Mouse (Mus musculus) yolk sac, embryonic 10.5 days (tissue): ENCODE data around the gene Ifnab.

ENCODE experiments used
- DNase-seq: peaks from one replicate; pipeline ENCODE4 v3.0.0-alpha.2; 2017; ENCODE audit warnings: low spot score

Gene Ifnab

DNA sequence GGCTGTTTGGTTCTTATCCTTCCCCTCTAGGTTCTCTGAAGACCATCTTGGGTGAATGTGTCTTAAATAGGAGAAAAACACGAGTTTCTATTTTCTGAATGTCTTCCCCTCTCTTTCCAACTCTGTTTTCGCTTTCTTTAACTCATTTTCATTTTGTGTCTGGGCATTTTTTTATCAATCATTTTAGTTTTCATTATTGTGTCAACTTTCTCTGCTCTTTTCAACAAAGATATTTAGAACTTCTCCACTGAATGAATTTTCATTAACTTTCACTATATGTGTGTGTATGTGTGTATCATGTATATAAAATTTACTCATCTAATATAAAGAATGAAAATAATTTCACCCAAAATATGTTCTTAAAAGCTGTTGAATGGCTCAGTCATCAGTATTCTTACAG lies at the start of gene Ifnab:
Gene Ifnab (minus strand): TSS at position 101 of the 400 bp plus-strand sequence.
- no peak for DNase-seq

DNA sequence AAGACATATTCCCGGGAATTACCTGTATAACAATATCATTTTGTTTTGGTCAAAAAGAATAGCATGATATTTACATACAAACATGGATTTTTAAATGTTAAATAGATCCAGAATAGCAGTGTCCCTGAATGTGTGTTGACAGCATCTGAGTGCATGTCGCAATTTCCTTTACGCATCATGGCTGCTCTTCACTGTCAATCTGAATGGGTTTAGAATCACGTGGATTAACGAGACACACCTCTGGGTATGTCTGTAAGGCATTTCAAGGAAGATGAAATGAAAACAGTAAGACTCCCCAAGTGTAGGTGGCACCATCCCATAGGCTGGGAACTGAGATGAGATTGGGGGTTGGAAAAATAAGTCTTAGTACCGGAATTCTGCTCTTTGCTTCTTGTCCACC lies 47.9 kb upstream of the Ifnab start:
- DNase-seq = no peak

DNA sequence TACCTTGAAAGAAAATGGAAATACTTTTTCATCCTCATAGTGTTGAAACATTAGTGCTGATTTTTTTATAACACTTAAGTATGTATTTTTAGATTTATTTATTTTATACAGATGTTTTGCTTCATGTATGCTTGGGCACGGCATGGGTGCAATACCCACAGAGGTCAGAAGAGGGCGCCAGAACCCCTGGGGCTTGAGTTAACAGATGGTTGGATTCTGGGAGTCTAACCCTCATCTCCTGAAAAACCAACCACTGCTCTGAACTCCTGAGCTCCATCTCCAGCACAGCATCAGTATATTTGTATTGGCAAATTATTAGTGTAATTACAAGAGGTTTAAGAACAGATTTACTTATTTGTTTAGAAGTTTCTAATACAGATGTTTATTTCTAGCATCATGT lies 47.3 kb upstream of the Ifnab start:
- DNase-seq = no peak

DNA sequence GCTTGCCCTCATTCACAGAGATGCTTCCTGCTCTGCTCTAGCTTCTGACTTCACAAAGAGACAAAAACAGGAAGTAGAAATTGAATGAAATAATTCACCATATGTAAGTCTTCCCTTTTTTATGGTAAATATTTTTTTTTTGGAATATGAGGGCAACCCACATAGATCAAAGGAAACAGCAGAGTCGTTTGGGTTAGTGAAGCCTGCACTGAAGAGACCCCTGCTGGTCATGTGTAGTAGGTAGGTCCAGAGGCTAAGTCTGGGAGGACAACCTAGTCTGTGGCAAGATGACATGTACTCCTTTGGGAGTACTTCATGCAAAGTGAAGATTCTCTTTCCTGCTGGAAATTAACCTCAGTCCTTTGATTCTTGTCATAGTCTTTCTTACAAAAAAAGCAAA lies 36.2 kb upstream of the Ifnab start:
- DNase-seq = no peak

DNA sequence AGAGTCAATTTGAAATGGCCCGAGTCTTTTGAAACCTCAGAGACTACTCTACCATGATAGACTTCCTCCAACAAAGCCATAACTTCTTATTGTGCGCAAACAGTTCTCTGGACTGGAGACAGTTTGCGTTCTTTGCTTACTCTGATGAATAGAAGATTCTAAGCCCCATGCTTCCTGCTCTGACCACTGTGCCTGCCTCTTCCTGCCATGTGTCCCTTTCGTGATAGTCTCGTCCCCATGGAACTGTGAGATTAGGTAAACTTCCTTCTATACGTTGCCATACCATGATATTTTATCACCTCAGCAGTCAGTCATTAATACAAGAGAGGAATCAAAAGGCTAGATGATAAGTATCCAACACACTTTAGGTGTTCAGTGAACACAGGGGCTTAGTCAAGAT lies 35.6 kb upstream of the Ifnab start:
- DNase-seq = no peak

DNA sequence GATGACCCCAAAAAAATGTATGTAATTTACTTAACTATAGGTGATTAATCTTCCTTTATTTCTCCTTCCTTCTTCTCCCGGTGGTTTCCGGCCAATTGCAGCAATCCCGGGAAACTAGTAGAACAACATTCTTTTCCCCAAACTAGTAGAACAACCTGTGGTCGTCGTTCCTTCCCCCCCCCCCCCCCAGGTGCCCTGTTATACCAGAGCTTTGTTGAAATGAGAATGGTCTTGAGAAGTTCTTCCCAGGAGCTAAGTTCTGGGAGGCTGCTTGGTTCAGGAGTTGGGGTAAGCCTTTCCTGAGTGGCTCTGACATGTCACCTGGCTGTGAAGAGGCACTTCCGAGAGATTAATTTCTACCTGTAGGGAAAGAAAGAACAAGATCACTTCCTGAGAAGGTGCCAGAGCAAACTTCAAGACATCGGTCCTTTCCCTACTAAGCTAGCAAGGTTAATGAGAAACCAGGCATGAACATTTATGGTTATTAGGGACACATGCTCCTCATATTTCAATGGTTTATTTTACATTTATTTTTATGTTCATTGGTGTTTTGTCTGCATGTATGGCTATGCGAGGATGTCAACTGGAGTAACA lies 32.4 kb upstream of the Ifnab start:
- DNase-seq = no peak

DNA sequence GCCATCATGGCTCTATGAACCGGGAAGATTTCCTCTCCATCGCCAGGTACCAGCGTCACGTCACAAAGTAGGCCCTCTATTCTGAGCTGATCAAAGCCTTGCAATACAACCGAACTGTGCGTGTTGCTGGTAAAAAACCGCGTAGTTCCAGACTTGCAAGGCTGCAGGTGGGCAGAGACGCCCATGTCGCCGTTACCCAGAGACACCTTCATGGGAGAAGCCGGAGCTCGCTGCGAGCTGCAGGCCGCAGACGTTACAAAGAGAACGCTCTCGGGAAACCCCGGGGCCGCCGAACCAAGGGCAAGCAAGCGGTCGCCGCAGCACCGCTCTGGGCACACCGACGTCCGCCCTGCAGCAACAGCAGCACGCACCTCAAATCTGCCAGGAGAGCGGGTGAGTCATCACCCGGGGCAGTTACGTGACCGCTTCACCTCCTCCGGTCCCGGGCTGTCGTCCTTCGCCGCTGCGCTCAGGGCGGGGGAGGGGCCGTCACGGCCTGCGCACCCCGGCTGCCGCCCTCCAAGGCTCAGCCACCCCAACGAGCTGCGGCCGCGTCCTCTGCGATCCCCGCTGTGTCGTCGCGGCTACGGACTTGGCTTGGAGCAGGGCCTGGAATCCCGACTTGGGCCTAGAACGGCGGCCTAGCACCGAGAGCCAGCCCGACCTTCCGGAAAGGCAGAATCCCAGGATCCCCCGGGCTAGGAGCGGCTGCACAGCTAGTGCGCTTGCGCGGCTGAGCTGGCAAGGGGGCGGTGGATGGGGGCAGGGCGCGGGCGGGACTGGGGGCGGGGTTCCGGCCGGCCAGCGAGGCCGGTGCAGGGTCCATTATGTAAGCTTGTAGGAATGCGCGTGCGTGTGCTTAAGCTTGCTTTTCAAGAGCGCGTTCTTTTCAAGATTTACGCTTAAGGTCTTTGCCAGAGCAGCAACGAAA lies 30.9 kb upstream of the Ifnab start, which contains the start of the genes Gm26566 and Klhl9:
Gene Gm26566 (plus strand): TSS at position 15 of the 931 bp plus-strand sequence.
Gene Klhl9 (minus strand): TSS at position 675 of the 931 bp plus-strand sequence.
- DNase-seq = peak; percentile 97

DNA sequence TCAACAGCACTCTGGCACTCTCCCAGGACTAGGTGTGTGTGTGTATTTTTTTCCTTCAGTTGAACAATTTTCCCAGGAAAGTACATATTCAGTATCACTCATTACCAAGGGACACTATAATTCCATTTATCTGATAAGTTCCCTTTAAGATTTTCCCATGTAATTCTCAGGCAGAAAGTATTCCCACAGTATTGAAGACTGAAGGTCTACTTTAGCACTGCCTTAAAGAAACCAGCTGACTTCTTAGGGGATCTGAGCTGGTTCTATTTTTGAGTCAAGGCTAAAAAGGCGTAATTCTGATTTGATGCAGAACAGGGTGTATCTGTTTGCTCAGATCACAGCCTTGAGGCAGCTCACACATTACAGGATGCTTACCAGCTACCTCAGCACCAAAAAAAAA lies 27.6 kb upstream of the Ifnab start:
- no peak for DNase-seq

DNA sequence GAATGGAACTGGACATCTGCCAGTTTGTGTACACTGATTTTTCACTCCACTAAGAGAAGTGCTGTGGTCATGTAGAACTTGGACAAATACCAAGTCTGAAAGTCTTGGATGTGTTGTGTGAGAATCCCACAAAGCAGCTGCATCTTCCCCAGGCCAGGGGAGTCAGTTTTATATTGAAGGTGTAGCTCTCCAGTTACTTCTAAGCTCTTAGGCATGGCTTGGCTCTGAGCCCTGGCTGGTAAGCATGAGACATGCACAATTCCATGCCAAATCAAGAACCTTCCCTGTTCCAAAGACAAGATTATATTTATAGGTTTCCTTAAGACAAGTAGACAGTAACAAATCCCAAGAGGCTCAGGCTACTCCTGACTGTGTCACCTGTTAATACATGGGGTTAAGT lies 23.9 kb upstream of the Ifnab start:
- no peak for DNase-seq

DNA sequence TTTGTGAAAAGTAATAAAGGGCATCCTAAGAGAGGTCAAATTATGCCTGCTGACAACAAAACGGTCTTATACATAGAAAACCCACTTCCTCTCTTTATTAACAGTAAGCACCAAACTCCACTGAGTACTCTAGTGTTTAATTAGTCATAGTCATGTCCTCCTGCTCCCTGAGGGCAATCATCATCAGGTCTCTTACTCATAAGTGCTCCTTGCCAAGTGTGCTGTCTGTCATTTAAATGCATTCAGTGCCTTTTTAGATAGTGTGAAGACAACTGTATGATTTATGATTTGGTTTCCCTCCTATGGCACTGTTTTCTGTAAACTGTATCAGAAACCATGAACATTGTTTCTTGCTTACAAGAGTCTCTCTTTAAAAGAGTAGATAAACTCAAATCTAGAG lies 23.1 kb upstream of the Ifnab start:
- no peak for DNase-seq

DNA sequence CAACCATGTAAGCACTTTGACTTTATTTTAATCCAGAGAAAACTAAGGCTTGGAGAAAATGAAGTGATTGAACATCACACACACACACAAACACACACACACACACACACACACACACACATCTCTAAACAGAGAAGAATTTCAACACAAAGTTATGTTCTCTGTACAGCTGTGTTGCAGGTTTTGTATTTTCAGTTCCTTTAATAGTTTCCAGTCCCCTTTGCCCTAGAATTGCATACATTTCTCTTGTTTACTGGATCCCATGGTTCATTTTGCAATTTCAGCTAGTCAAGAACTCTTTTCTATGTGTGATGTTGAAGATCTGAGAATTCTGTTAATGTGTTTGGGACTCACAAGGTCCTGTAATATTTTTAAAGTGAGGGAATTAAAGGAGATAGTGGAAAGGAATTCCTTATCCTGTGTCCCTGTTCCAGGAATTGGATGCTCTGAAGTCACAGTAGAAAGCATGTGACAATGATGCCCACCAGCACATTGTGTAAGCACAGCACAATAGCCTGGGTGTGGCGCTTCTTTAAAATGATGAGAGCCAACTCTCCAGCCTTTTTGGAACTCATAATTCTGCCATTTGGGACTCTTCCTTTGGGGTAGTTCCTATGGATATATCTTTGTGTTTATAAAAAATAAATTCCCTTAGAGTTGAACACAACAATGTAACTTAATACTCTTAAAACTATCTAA lies 16.1 kb upstream of the Ifnab start:
- DNase-seq = no peak

DNA sequence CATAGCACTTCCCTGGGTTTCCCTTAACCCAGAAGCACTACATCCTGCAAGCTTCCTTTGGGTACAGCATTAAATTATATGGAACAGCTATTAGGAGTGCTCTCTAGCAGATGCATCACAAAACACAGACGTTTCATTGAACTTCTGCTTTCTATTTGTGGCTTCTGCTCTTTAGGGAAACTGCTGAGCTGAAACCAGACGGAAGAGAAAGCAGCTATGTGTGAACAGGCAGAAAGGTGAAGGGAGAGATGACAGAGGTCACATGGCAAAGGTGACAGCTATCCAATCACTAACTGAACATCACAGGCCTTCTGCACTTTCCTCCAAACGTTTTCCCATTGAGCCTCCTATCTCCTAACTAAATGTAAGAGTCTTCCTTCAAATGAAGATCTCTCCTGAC lies 14.8 kb upstream of the Ifnab start:
- no peak for DNase-seq

DNA sequence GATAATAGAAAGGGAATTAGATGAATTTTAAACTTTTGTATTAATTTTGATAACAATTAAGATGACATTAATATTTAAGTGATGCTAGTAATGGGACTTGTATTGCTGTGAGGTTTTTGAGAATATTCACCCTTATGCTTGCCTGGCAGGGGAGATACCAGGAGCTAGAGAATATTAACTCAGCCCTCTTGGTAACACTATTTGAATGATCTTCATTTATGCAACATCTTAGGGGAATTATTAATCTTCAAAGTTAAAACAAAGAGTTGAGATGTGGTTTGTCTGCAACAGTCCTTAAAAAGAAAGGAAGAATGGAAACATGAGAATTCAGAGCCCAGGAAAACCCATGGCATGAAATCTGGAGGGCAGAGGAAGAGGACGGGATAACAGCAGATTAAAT lies 8.1 kb upstream of the Ifnab start:
- no peak for DNase-seq

DNA sequence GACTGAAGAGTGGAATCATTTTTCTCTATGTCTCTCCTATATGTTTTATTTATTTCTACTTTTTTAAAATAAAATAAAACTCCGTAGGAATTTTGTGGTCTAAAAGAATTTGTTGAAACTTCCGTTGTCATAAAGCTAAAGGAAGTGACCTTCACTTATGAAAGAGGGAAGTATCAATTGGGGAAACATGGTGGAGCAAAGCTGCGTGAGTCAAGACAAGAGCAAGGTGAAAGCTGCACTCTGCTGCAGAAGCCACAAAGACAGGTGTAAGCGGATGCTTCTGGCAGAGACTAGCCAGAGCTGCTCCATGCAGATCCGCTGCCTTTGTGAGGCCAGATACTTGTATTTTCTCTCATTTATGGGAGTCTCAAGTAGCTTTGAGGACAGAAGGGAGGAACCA lies 7.6 kb upstream of the Ifnab start:
- DNase-seq = no peak

DNA sequence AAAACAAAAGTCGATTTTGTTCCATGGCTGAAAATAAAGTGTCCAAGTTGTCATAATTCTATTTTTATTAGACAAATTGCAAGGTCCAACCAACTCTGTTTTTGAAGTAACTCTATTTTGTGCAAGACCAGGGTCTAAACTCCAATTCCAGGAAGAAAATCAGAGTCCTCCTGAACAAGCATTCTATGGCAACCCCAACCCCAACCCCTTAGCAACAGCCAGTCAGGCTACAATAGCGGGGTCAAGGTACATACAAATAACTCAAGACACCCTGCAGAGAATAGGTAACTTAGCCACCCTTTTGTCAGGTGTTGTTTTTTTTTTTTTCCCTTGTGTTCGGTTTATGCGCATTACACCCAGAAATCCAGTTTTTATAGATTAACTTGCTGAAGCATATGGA lies 6.6 kb upstream of the Ifnab start:
- peak; percentile 64 for DNase-seq

DNA sequence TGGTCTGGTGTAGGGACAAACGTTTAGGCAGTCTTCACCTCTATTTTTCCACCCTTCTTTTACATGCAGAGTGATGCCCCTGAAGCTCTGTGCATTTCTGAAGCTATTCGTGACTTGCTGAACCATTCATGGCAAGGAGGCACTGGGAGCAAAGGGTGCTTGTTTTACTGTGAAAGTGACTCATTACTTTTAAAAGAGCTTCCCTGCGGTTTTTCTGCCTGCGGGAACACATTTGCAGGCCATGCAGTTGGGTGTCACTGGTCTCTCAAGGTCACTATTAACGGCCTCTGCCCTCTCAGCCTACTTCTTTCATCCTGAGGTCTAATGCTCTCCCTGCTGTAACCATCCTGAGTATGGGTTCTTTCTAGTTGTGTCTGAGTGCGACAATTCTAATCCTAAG lies 5.9 kb upstream of the Ifnab start:
- peak; percentile 25 for DNase-seq

DNA sequence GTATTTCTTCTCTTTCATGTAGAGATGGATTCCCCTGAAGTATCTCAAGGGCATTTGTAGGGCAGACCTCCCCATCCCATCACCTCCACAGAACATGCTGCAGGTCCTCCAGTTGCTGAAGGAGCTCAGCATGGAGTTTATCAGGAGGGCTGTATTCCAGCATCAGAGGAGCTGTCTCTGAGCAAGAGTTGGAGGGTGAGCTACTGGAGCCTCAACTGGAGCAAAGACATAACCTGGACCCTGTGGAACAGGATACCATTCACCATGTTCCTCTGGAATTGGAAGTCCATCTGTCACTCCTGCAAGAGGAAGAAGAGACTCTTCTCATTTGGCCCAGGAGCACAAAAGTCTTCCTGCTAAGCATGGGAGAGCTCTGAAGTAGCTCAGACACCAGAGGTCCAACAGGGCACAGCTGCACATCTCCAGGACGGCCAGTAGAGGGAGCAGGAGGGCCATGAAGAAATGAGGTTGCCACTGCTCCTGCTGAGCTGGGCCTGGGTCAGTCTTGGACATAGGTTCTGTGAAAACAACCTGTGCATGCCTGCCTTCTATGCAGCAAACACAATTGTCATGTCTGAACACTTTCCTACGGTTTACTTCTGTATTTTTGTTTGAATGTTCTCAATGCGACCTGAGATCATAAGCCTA lies 5.2 kb upstream of the Ifnab start:
- peak; percentile 70 for DNase-seq

DNA sequence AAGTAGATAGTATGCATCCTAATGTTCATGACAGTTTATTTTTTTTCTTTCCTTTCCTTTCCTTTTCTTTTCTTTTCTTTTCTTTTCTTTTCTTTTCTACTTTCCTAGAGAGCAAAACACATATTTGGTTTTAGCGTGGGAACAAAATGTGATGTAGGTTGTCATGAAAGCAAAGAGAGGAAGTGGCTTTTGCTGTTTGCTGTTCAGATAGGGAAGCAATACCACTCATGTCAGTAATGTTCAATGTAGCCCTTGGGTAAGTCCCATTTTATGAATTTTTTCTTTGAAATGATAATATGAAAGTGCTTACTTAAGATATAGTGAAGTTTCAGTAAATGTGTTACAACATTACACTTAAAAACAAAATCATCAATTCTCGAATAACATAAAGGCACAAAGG lies 2.2 kb upstream of the Ifnab start:
- no peak for DNase-seq

DNA sequence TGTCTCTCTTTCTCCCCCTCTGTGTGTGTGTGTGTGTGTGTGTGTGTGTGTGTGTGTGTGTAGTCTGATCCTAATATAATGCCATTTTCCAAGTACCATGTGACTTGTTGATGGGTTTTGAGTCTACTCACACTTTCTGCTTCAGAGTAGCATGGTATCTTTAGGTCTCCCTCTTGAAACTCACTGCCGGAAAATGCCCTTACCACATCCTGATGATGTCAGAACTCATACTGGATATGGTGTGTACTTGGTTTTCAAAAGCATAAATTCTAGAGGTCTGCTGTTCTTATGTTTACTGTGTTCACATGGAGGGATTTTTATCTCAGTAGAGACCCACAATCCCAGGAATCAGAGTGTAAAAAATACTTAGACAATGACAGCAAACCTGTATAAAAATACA lies 1.4 kb upstream of the Ifnab start:
- no peak for DNase-seq

DNA sequence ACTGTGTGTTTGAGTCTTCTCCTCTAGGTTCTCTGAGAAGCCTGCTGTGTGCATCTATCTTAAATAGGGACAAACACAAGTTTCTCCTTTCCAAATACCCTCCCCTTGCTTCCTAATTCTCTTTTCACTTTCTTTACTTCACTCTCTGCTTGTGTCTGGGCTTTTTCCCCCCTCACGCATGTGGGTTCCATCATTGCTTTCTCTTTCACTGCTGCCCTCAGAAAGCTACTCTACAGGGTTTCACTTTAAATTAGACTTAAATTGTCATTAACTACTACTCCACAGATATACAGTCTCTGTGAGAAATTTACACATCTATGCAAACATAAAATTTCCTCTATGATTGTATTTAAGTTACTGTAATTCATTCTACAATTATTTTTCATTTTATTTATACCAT lies 7.3 kb downstream of the Ifnab start, which contains the start of gene Ifna2:
Gene Ifna2 (minus strand): TSS at position 101 of the 400 bp plus-strand sequence.
- DNase-seq = no peak

DNA sequence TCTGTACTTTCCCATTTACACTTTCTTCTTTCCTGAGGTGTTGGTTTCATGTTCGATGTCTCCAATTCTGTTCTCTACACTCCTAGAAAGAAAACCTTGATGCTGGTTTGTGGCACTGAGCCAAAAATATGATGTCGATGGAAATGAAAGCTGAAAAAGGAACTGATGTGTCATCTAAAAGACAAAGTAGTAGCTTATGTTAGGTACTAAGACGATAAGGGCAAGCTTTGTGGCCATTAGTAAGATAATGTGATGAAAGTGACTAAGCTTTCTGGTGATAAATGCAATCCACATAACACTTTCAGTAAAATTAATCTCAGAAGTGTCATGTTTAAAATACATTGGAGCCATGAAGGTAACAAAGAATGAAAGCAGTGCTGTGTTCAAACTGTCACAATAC lies 9.8 kb downstream of the Ifnab start:
- no peak for DNase-seq

DNA sequence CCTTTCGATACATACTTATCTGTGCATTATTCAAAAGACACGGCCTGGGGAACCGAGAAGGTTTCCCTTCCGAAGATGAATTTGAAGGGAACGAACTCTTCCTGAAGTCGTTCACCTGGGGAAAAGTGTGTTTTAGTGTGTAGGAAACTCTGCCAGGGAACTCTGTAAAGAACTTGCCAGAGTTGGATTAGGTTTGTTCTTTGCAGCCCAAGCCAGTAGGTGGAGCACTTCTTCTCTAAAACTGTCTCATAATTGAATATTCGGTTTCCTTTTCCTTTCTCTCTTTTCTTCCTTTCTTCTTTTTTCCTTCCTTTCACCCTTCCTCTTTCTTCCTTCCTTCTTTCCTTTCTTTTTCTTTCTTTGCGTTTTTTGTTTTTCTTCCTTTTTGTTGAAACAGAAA lies 10.8 kb downstream of the Ifnab start:
- DNase-seq = no peak
